8 mouse cellular contexts compared by ENCODE assay signal in the genomic region with DNA sequence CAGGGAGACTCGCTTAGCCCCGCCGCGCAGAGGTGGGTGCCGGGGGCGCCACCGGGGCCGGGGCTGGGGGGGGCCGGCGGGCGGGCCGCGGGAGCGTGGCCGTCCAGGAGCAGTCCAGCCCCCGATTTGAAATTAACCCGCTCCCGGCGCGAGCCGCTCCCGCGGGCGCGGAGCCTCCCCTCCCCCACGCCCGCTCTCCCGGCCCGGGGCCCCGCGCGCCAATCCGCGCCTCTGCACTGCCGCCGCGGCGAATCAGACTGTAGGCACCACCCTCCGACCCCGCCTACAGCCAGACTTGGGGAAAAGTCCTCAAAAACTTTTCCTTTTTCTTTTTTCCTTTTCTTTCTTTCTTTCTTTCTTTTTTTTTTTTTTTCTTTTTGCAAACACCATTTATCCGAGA. TPM values are rescaled to one million over a fixed set of nuclear protein-coding genes. Genes with fewer than 3 reads are reported as not detected.
DNase-seq lines count a peak whose midpoint lies in the region; ATAC-seq and TF ChIP-seq lines count a peak whose summit lies in the region.

A gene (minus strand): TSS at position 111 of the 400 bp plus-strand sequence.

- no peak for TF ChIP-seq CTCF in olfactory bulb, adult 2 months (IDR thresholded peaks at IDR 0.05; ENCODE audit: insufficient read depth, low read depth, low read length)

- under 1% methylated on average over 38 of the region's 41 CpGs for WGBS in intestine, embryonic 14.5 days
- 1% methylated on average over 37 of the region's 41 CpGs for WGBS in liver, embryonic 16.5 days (ENCODE audit: insufficient replicate concordance)
- 2% methylated on average over 36 of the region's 41 CpGs for WGBS in olfactory bulb, adult 2 months

- peak within 1 kb of the TSS; percentile 85 for H3K4me2 ChIP-seq in intestine, embryonic 14.5 days (ENCODE audit: low read length)
- peak within 1 kb of the TSS; percentile 99 for H3K4me2 ChIP-seq in liver, embryonic 16.5 days (ENCODE audit: low read depth, low read length)

- 0 out of 2 replicates have a peak, but pooled peaks cover 3% of the 10 kb centered on the region for H3K27me3 ChIP-seq in intestine, embryonic 14.5 days (replicated peaks; ENCODE audit: control insufficient read depth, insufficient read depth, low read length)
- peaks cover 5% of the 10 kb centered on the region; the same call in 1 of the 2 replicates for H3K27me3 ChIP-seq in liver, embryonic 16.5 days (ENCODE audit: control insufficient read depth, insufficient read depth, low read depth, low read length)

- ATAC-seq in intestine, embryonic 14.5 days (replicated peaks; ENCODE audit: low FRiP score, low TSS enrichment, low read depth), result peak; percentile 78
- peak; percentile 77 for ATAC-seq in liver, embryonic 16.5 days (ENCODE audit: low read depth)

- peak within 1 kb of the TSS; percentile 90 for H3K9ac ChIP-seq in intestine, embryonic 14.5 days (ENCODE audit: low read length)
- peak within 1 kb of the TSS; percentile 99 for H3K9ac ChIP-seq in liver, embryonic 16.5 days (ENCODE audit: low read depth, low read length)

- no peaks in the 10 kb centered on the region for H3K9me3 ChIP-seq in intestine, embryonic 14.5 days (ENCODE audit: control insufficient read depth, low read length)
- H3K9me3 ChIP-seq in liver, embryonic 16.5 days (replicated peaks; ENCODE audit: control insufficient read depth, low read length), result no peaks in the 10 kb centered on the region

- peak within 1 kb of the TSS; percentile 89 for H3K27ac ChIP-seq in intestine, embryonic 14.5 days (ENCODE audit: low read depth)
- peak within 1 kb of the TSS; percentile 96 for H3K27ac ChIP-seq in liver, embryonic 16.5 days (ENCODE audit: low read length)
- no peak within 1 kb of the TSS for H3K27ac ChIP-seq in olfactory bulb, adult 2 months (ENCODE audit: insufficient read depth, low read depth, low read length)

- H3K36me3 ChIP-seq in intestine, embryonic 14.5 days (ENCODE audit: control insufficient read depth, insufficient read depth, low read length), result peaks cover 9% of the 10 kb centered on the region
- H3K36me3 ChIP-seq in liver, embryonic 16.5 days (ENCODE audit: control insufficient read depth, insufficient read depth), result peaks cover 23% of the 10 kb centered on the region

- TF ChIP-seq POLR2A in olfactory bulb, adult 2 months (IDR thresholded peaks at IDR 0.05; ENCODE audit: insufficient read depth, low read depth, low read length), result no peak

- peaks cover 21% of the 10 kb centered on the region for H3K4me1 ChIP-seq in intestine, embryonic 14.5 days (replicated peaks; ENCODE audit: control insufficient read depth, insufficient read depth, low read length)
- peaks cover 32% of the 10 kb centered on the region for H3K4me1 ChIP-seq in liver, embryonic 16.5 days (ENCODE audit: control insufficient read depth, low read depth, low read length)
- H3K4me1 ChIP-seq in olfactory bulb, adult 2 months (ENCODE audit: control insufficient read depth, insufficient read depth, low read length), result peaks cover 18% of the 10 kb centered on the region

- intact Hi-C loops in gastrocnemius, postnatal 36 days (cut with DNase I), result loop anchor here (10.0 kb wide), 1 partner anchor 383 kb away; no protein-coding TSS in a partner anchor

- peak within 1 kb of the TSS; percentile 80 for H3K4me3 ChIP-seq in intestine, embryonic 14.5 days (ENCODE audit: low read depth, low read length)
- H3K4me3 ChIP-seq in liver, embryonic 16.5 days (ENCODE audit: low read depth, low read length), result peak within 1 kb of the TSS; percentile 95
- H3K4me3 ChIP-seq in olfactory bulb, adult 2 months (ENCODE audit: insufficient read depth, low read depth, low read length), result peak within 1 kb of the TSS; percentile 77

- peak; percentile 32 to 35 for DNase-seq in left cerebral cortex, adult 18-20 months (ENCODE audit: low spot score in 2 of 2)
- DNase-seq in left cerebral cortex, adult 8-10 months (ENCODE audit: low spot score in 2 of 2), result no peak
- DNase-seq in cerebellum, postnatal 4 days (ENCODE audit: low spot score in 2 of 2), result peak; percentile 46 to 70
- DNase-seq in gastrocnemius, postnatal 36 days, result peak; percentile 46 to 56
- DNase-seq in intestine, embryonic 14.5 days (ENCODE audit: low spot score), result no peak
- DNase-seq in thymus, postnatal 25 days, result peak; percentile 78

RNA-seq across cellular contexts. Expression of the gene that starts here (rescaled TPM):
- under 1 TPM; 0.28 TPM for total RNA-seq in left cerebral cortex, adult 18-20 months (2021)
- total RNA-seq in left cerebral cortex, adult 8-10 months (2022), result under 1 TPM; 0.11 to 0.41 (median 0.20) TPM
- under 1 TPM; 0.25 to 0.84 TPM for total RNA-seq in gastrocnemius, postnatal 36 days (2021)
- 18.8 and 21.9 TPM in 2 replicates for polyA plus RNA-seq in intestine, embryonic 14.5 days (2014; fragmentation: Nextera tagmentation; extraction: Ambion mirVana)
- polyA plus RNA-seq in liver, embryonic 16.5 days (2015; fragmentation: Nextera tagmentation; extraction: Ambion mirVana), result 32.5 and 32.8 TPM in 2 replicates
- not detected in 2 replicates for polyA plus RNA-seq in olfactory bulb, adult 2 months (2012; ENCODE audit: insufficient read depth, insufficient read length, low replicate concordance, missing spikeins)

Comparison
In these comparisons a context has a peak if more than half of its experiments do, and no peak if none do; other contexts are left out.
1. Peak in DNase-seq in left cerebral cortex, adult 18-20 months; RNA of the gene not detected or under 1 TPM.
2. Peak in DNase-seq in gastrocnemius, postnatal 36 days; RNA of the gene not detected or under 1 TPM.
3. DNase-seq: peak in cerebellum, postnatal 4 days (2 of 2) and thymus, postnatal 25 days (single experiment); none in left cerebral cortex, adult 8-10 months (0 of 2) and intestine, embryonic 14.5 days (single experiment).
4. Peak in every context shown above with its lines, with median percentiles within 50 percentile points of each other: H3K4me3 ChIP-seq.